Mouse (Mus musculus): Measurements from ENCODE around the gene Ctbp2. TPM values are rescaled to one million over a fixed set of nuclear protein-coding genes. Genes with fewer than 3 reads are reported as not detected.

The Ctbp2 gene
- total RNA-seq, 1 experiment: 241 TPM

DNA sequence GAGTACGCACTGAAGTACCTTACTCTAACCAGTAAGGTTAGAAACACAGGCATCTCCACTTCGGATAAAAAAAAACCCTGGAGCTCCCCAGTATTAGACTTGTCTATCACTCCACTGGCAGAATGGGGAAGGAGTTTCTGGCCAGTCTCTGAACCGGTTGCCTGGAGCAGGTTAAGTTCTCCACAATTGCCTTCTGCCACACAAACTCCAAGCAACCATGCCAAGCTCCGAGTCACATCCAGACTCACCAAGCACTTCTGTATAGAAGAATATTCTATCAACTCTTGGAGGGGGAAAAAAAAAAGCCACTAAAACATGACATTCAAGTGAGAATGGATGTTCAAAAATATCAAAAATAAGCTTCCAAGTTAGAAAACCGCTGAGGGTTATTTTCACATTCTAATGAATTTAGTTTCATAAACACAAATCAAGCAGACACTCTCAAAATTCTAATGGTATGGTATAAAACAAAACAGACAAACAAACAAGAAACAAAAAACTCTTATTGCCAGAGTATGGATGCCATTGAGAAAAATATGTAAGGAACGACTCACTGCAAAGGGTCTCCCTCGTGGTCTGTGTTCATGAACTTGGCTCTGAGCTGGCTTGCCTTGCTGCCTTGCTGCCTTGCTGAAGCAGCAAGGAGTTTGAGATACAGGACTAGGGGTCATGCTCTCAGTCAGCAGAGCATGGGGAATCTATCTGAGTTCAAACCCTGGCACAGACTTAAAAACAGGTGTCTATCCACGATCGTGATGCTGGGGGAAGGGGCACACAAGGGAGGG lies 29.3 kb downstream of the Ctbp2 start:
- H3K4me1 ChIP-seq (ENCODE audit: control insufficient read depth in 2 of 2, insufficient read depth in 2 of 2, low read length in 2 of 2, poor library complexity in 1 of 2): peaks cover 23 to 37% of the 10 kb centered on the region in 2 experiments
- H3K27ac ChIP-seq (ENCODE audit: insufficient read depth, low read depth, low read length, poor library complexity, severe bottlenecking): no peak overlapping the region
- no peak overlapping the region for H3K4me3 ChIP-seq (ENCODE audit: insufficient read depth in 1 of 2, low read depth in 1 of 2, low read length in 2 of 2, poor library complexity in 1 of 2, severe bottlenecking in 1 of 2)
- H3K9ac ChIP-seq (ENCODE audit: insufficient read depth, low read depth, low read length, poor library complexity, severe bottlenecking): no peak overlapping the region
- peaks cover 33% of the 10 kb centered on the region for H3K36me3 ChIP-seq (ENCODE audit: control insufficient read depth, insufficient read depth, low read length, poor library complexity, severe bottlenecking)
- no peaks in the 10 kb centered on the region for H3K9me3 ChIP-seq (ENCODE audit: control insufficient read depth, insufficient read depth, low read depth, low read length)
- in situ Hi-C loops (cut with MboI; ENCODE audit: low sequenced_read_pairs in 2 of 2, unreplicated experiment in 2 of 2): no loop called here
- DNase-seq (ENCODE audit: low read depth, low spot score): no peak
- TF ChIP-seq ZNF384 (IDR thresholded peaks at IDR 0.05; ENCODE audit: low read depth, low read length) (no peak), ZC3H11A (IDR thresholded peaks at IDR 0.05; ENCODE audit: borderline replicate concordance, low read depth, low read length) (no peak), CHD2 (IDR thresholded peaks at IDR 0.05; ENCODE audit: low read depth, low read length) (no peak), MAFK (IDR thresholded peaks at IDR 0.05; ENCODE audit: insufficient read depth, low read depth, low read length) (no peak), HCFC1 (IDR thresholded peaks at IDR 0.05; ENCODE audit: borderline replicate concordance, insufficient read depth, low read length) (no peak)

DNA sequence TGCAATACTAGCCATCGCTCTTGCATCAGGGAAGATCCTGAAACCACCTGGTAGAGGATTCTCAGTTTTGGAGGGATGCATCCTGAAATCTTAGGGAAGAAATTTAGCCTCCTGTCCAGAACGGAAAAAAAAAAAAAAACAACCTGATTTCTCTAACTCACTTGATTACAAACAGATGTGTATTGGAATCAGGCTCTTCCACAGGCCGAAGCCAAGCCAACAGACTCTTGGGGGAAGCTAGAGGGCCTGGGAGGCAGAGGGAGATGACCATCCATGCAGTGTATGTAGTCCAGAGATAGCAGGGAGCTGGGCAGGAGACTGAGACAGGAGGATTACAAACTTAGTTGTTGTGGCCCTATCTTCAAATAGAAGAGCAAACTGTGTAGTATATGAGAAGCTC lies 30.0 kb downstream of the Ctbp2 start:
- H3K9me3 ChIP-seq (ENCODE audit: control insufficient read depth, insufficient read depth, low read depth, low read length): no peaks in the 10 kb centered on the region
- peaks cover 34% of the 10 kb centered on the region for H3K36me3 ChIP-seq (ENCODE audit: control insufficient read depth, insufficient read depth, low read length, poor library complexity, severe bottlenecking)
- TF ChIP-seq CHD2 (IDR thresholded peaks at IDR 0.05; ENCODE audit: low read depth, low read length) (no peak), MAFK (IDR thresholded peaks at IDR 0.05; ENCODE audit: insufficient read depth, low read depth, low read length) (no peak), ZNF384 (IDR thresholded peaks at IDR 0.05; ENCODE audit: low read depth, low read length) (no peak), HCFC1 (IDR thresholded peaks at IDR 0.05; ENCODE audit: borderline replicate concordance, insufficient read depth, low read length) (no peak), ZC3H11A (IDR thresholded peaks at IDR 0.05; ENCODE audit: borderline replicate concordance, low read depth, low read length) (no peak)
- in situ Hi-C loops (cut with MboI; ENCODE audit: low sequenced_read_pairs in 2 of 2, unreplicated experiment in 2 of 2): no loop called here
- DNase-seq (ENCODE audit: low read depth, low spot score): no peak
- H3K9ac ChIP-seq (ENCODE audit: insufficient read depth, low read depth, low read length, poor library complexity, severe bottlenecking): no peak overlapping the region; the same call in 1 of the 2 replicates
- H3K4me3 ChIP-seq (ENCODE audit: insufficient read depth in 1 of 2, low read depth in 1 of 2, low read length in 2 of 2, poor library complexity in 1 of 2, severe bottlenecking in 1 of 2): no peak overlapping the region
- peaks cover 19 to 38% of the 10 kb centered on the region in 2 experiments for H3K4me1 ChIP-seq (ENCODE audit: control insufficient read depth in 2 of 2, insufficient read depth in 2 of 2, low read length in 2 of 2, poor library complexity in 1 of 2)
- no peak overlapping the region for H3K27ac ChIP-seq (ENCODE audit: insufficient read depth, low read depth, low read length, poor library complexity, severe bottlenecking)

DNA sequence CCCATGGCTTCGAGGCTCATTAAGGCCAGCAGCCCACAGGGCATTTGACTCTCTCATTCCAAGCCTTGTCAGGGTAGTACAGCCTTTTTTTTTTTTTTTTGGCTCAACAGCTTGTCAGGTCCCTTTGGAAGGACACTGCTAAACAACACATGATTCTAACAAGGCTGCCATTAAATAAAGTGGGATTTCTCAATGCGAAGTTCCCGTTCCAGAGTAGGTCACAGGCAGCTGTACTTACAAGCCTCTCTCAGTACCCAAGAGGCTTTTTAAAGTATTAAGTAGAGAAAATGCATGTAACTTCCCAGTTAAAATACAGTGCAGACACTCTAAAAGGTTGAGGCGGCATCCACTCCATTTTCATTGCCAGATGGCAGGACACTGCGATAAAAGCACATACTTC lies 30.4 kb downstream of the Ctbp2 start:
- no peak for TF ChIP-seq CHD2 (IDR thresholded peaks at IDR 0.05; ENCODE audit: low read depth, low read length)
- TF ChIP-seq MAFK (IDR thresholded peaks at IDR 0.05; ENCODE audit: insufficient read depth, low read depth, low read length): no peak
- TF ChIP-seq HCFC1 (IDR thresholded peaks at IDR 0.05; ENCODE audit: borderline replicate concordance, insufficient read depth, low read length): no peak
- no peak for TF ChIP-seq ZC3H11A (IDR thresholded peaks at IDR 0.05; ENCODE audit: borderline replicate concordance, low read depth, low read length)
- TF ChIP-seq ZNF384 (IDR thresholded peaks at IDR 0.05; ENCODE audit: low read depth, low read length): no peak
- Histone ChIP-seq H3K9ac (ENCODE audit: insufficient read depth, low read depth, low read length, poor library complexity, severe bottlenecking) (no peak overlapping the region; the same call in 1 of the 2 replicates), H3K4me3 (ENCODE audit: insufficient read depth in 1 of 2, low read depth in 1 of 2, low read length in 2 of 2, poor library complexity in 1 of 2, severe bottlenecking in 1 of 2) (no peak overlapping the region), H3K36me3 (ENCODE audit: control insufficient read depth, insufficient read depth, low read length, poor library complexity, severe bottlenecking) (peaks cover 35% of the 10 kb centered on the region), H3K4me1 (ENCODE audit: control insufficient read depth in 2 of 2, insufficient read depth in 2 of 2, low read length in 2 of 2, poor library complexity in 1 of 2) (peaks cover 19 to 39% of the 10 kb centered on the region in 2 experiments), H3K9me3 (ENCODE audit: control insufficient read depth, insufficient read depth, low read depth, low read length) (no peaks in the 10 kb centered on the region), H3K27ac (ENCODE audit: insufficient read depth, low read depth, low read length, poor library complexity, severe bottlenecking) (no peak overlapping the region)
- no peak for DNase-seq (ENCODE audit: low read depth, low spot score)
- in situ Hi-C loops (cut with MboI; ENCODE audit: low sequenced_read_pairs in 2 of 2, unreplicated experiment in 2 of 2): no loop called here

DNA sequence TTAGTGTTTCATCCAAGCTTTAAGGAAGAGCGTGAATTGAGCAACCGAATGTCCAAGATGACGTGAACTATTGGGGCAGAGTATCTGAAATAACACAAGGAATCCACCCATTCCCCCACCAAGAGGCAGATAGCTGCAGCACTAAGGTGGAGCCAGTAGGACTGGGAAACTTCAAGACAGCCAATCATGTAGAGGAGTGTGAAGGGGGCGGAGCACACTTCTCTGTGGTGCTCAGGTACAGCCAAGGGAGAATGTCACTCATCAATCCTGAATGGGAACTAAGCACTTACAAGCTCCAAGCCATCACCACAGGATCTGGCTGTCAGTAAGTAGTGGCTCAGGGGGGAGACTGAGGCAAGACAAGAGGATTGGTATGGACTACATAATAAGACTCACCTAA lies 33.5 kb downstream of the Ctbp2 start:
- Histone ChIP-seq H3K36me3 (ENCODE audit: control insufficient read depth, insufficient read depth, low read length, poor library complexity, severe bottlenecking) (peaks cover 32% of the 10 kb centered on the region; the same call in 1 of the 2 replicates), H3K9me3 (ENCODE audit: control insufficient read depth, insufficient read depth, low read depth, low read length) (no peaks in the 10 kb centered on the region), H3K27ac (ENCODE audit: insufficient read depth, low read depth, low read length, poor library complexity, severe bottlenecking) (no peak overlapping the region), H3K9ac (ENCODE audit: insufficient read depth, low read depth, low read length, poor library complexity, severe bottlenecking) (no peak overlapping the region), H3K4me3 (ENCODE audit: insufficient read depth in 1 of 2, low read depth in 1 of 2, low read length in 2 of 2, poor library complexity in 1 of 2, severe bottlenecking in 1 of 2) (no peak overlapping the region), H3K4me1 (ENCODE audit: control insufficient read depth in 2 of 2, insufficient read depth in 2 of 2, low read length in 2 of 2, poor library complexity in 1 of 2) (peaks cover 6 to 31% of the 10 kb centered on the region in 2 experiments)
- DNase-seq (ENCODE audit: low read depth, low spot score): peak; percentile 49
- TF ChIP-seq MAFK (IDR thresholded peaks at IDR 0.05; ENCODE audit: insufficient read depth, low read depth, low read length) (no peak), HCFC1 (IDR thresholded peaks at IDR 0.05; ENCODE audit: borderline replicate concordance, insufficient read depth, low read length) (no peak), ZC3H11A (IDR thresholded peaks at IDR 0.05; ENCODE audit: borderline replicate concordance, low read depth, low read length) (no peak)
- in situ Hi-C loops (cut with MboI; ENCODE audit: low sequenced_read_pairs in 2 of 2, unreplicated experiment in 2 of 2): no loop called here
